Mouse (Mus musculus) testis, adult 2 months (tissue): ENCODE measurements at regions not wholly inside any gene's neighbourhood (a gene's known extent, or its start where the extent isn't known, plus 50 kb on each side); places are given as distances from the start of the nearest gene placed in this dataset.
"Not testable (repeated sequence)": the region's sequence is repeated elsewhere in the genome, so short reads cannot be mapped to it uniquely, and the experiment has no call there.

Experiments used
- H3K27ac ChIP-seq: fragments of 200-500 bp; 2 replicates; pipeline ENCODE4 v1.5.1; 2012; ENCODE audit warnings: low read depth, low read length; ENCODE audit not compliant: control insufficient read depth, insufficient read depth
- H3K27me3 ChIP-seq: fragments of 200-500 bp; 2 replicates; pipeline ENCODE4 v1.6.1; 2012; ENCODE audit warnings: mild to moderate bottlenecking, low read length, moderate library complexity; ENCODE audit not compliant: control insufficient read depth, insufficient read depth
- H3K36me3 ChIP-seq: fragments of 200-500 bp; 2 replicates; pipeline ENCODE4 v1.6.1; 2012; ENCODE audit warnings: mild to moderate bottlenecking, low read length; ENCODE audit not compliant: control insufficient read depth, insufficient read depth
- H3K4me1 ChIP-seq: fragments of 200-500 bp; 2 replicates; pipeline ENCODE4 v1.6.1; 2012; ENCODE audit warnings: low read length; ENCODE audit not compliant: control insufficient read depth, insufficient read depth
- H3K4me3 ChIP-seq: fragments of 200-500 bp; 2 replicates; pipeline ENCODE4 v1.5.1; 2012; ENCODE audit warnings: low read depth, mild to moderate bottlenecking, low read length, moderate library complexity, mixed read lengths; ENCODE audit not compliant: control insufficient read depth
- CTCF ChIP-seq: fragments of 200-500 bp; IDR thresholded peaks from 2 replicates; pipeline ENCODE4 v1.5.1; 2012; ENCODE audit warnings: low read depth, mild to moderate bottlenecking, inconsistent platforms, low read length, moderate library complexity; ENCODE audit not compliant: control insufficient read depth, insufficient read depth, insufficient replicate concordance
- POLR2A ChIP-seq: fragments of 200-500 bp; IDR thresholded peaks from 2 replicates; pipeline ENCODE4 v1.6.1; 2012; ENCODE audit warnings: low read depth, mild to moderate bottlenecking, inconsistent platforms, low read length, moderate library complexity; ENCODE audit not compliant: control insufficient read depth

DNA sequence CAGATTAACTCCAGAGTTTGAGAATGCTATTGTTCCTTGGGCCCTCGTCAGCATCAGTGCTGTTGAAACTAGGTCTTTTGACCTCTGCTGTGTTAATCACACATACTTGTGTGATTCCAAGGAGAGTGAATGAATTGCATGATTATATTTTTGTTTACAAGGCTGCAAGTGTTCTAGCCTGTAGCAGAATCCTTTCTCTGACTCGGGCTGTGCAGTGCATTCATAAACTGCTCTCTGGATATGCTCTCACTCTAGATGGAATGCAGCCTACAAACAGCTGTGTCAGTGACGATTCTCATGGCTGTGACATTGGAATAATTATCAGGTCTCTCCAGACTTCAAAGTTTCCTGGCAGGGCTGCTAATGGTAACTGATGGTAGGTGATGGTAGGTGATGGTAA, 230.8 kb downstream of the Antxr2 start:
- Histone ChIP-seq H3K4me1 (no peaks in the 10 kb centered on the region), H3K36me3 (no peaks in the 10 kb centered on the region)

DNA sequence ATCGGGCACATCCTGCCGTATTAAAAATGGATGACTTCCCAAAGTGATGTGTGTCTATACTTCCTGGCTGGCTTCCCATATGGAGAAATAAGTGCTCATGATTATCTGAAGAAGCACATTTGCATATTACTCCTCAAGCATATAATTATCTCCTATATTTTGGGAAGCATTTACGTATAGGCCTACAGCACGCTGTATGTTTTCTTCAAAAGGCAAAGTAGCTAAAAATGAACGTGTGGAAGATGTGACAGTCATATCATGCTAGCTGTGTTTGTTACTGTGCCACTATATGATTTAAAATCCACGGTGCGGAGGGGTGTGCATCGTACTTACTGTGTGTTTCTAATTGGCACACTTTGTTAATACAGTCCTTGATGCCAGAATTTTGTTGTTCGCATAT, 242.7 kb downstream of the Antxr2 start:
- no peaks in the 10 kb centered on the region for H3K27me3 ChIP-seq
- no peaks in the 10 kb centered on the region for H3K36me3 ChIP-seq
- H3K4me3 ChIP-seq: no peak overlapping the region
- H3K4me1 ChIP-seq: no peaks in the 10 kb centered on the region
- H3K27ac ChIP-seq: no peak overlapping the region
- TF ChIP-seq POLR2A: no peak
- TF ChIP-seq CTCF: no peak

More for the DNA sequence above, 230.8 kb downstream of the Antxr2 start:
- Histone ChIP-seq H3K27ac (no peak overlapping the region), H3K27me3 (no peaks in the 10 kb centered on the region), H3K4me3 (no peak overlapping the region)
- TF ChIP-seq CTCF (no peak), POLR2A (no peak)

DNA sequence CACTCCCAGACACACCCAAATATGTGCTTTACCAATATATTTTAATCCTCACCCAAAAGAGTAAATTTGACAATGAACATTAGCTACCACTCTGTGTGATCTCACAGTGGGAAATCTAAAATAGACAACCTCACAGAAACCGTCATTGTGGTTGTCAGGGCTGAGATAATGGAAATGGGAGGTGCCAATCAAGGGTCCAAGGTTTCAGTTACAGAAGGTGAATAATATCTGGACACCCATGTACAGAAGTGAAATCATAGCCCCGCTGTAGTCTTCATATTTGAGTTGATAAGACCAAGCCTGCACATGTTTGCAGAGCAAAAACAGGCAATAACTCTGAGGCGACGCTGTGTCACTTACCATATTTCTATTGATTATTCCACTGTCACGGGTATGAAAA, 243.8 kb downstream of the Antxr2 start:
- no peaks in the 10 kb centered on the region for H3K27me3 ChIP-seq
- no peaks in the 10 kb centered on the region for H3K36me3 ChIP-seq
- H3K27ac ChIP-seq: no peak overlapping the region
- TF ChIP-seq POLR2A (no peak), CTCF (no peak)
- H3K4me1 ChIP-seq: no peaks in the 10 kb centered on the region
- no peak overlapping the region for H3K4me3 ChIP-seq

DNA sequence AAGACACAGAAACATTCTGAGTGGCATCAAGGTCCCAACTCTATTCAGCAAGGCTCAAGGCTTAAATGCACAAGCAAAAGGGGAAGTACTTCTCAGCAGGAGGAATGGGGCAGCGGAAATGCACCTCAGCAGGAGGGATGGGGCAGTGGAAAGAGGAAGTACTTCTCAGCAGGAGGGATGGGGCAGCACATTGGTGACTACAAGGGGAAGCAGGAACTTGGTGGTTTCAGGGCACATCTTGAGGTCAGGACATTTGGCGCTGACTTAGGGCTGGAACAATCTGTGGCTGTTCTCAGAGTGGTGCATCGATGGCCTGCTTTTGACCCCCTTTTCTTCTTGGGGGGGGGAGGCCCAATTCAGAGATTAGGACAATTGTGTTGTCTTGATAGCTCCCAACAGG, 255.7 kb downstream of the Antxr2 start:
- H3K4me3 ChIP-seq, H3K27ac ChIP-seq, H3K27me3 ChIP-seq, H3K4me1 ChIP-seq, H3K36me3 ChIP-seq: not testable (repeated sequence)

DNA sequence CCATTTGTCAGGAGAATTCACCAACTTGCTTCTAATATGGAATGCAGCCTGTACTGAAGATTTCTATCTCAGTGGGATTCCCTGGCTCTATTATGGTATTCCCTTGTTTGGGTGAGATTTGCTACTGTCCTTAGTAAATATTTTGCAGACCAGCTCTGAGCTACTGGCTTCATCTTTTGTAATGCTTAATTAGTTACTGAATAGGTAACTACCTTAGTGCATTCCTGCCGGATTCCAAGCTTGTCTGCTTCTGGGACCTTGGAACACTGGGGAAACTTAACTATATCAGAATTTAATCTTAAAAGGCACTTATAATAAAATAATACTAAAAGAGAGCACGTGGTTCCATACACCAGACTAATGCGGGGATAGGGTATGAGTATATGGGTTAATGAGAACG, 257.4 kb downstream of the Antxr2 start:
- H3K4me3 ChIP-seq, H3K36me3 ChIP-seq, H3K27ac ChIP-seq, H3K4me1 ChIP-seq, H3K27me3 ChIP-seq: not testable (repeated sequence)

DNA sequence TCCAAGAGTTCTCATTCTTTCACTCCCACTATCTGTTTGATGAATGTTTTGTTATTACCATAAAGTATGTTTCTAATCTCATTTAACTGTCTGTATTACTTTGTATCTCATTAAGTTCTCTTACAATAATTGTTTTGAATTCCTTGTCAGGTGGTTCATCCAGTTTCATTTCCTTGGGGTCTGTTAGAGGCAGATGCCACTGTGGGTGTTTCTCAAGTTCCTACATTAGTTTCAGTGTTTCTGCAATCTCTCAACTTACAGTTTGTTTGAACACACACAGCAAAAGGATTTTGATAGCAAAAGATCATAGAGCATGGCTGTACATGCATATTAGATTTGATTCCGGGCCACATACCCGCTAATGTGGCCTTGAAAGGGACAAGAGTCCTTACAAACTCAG, 280.5 kb upstream of the Gk2 start:
- no peak for TF ChIP-seq POLR2A
- TF ChIP-seq CTCF: no peak
- Histone ChIP-seq H3K27ac (no peak overlapping the region), H3K36me3 (no peaks in the 10 kb centered on the region), H3K4me1 (no peaks in the 10 kb centered on the region), H3K27me3 (no peaks in the 10 kb centered on the region), H3K4me3 (no peak overlapping the region)

DNA sequence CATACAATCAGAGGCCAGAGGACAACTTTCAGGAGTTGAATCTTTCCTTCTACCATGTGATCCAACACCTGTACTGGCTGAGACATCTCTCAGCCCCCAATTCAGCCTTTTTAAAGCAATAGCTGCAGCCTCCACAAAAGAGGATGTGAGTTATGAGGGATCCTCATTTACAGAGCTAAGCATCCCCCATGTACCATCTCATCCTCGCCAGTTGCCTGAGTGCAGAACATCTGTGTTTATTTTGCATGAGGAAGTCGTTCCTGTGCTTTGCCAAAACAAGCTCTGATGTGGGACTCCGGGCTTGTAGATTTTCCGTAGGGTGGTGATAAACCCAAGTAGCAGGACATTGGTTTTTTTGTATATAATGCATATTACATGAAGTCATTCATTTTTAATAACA, 274.1 kb upstream of the Gk2 start:
- Histone ChIP-seq H3K27ac (no peak overlapping the region), H3K4me3 (no peak overlapping the region), H3K4me1 (no peaks in the 10 kb centered on the region), H3K27me3 (no peaks in the 10 kb centered on the region), H3K36me3 (no peaks in the 10 kb centered on the region)
- TF ChIP-seq CTCF (no peak), POLR2A (no peak)

DNA sequence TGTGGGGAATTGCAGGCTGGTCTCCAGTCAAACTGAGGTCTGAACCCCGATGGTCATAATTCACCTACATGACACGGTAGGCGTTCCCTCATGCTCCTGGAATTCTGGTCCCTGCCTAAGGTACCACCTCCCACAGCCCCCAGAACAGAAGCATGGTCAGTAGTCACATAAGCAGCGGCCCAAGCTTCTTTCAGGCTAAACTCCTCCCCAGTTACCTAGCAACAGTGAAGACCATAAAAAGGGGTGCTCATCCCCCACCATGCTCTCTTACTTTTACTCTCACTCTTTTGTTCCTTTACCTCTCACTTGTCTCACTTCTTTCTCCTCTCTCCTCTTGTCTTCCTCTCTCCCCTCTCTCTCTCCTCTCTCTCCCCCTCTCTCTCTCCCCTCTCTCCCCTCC, 262.5 kb upstream of the Gk2 start:
- not testable (repeated sequence) for H3K27me3 ChIP-seq, H3K27ac ChIP-seq, H3K36me3 ChIP-seq, H3K4me1 ChIP-seq, H3K4me3 ChIP-seq
